Mouse (Mus musculus): Measurements from ENCODE around the gene Cct4. TPM values are rescaled to one million over a fixed set of nuclear protein-coding genes. Genes with fewer than 3 reads are reported as not detected.

The Cct4 gene
- polyA plus RNA-seq, 1 experiment from 2014 or later, result 204 TPM

DNA sequence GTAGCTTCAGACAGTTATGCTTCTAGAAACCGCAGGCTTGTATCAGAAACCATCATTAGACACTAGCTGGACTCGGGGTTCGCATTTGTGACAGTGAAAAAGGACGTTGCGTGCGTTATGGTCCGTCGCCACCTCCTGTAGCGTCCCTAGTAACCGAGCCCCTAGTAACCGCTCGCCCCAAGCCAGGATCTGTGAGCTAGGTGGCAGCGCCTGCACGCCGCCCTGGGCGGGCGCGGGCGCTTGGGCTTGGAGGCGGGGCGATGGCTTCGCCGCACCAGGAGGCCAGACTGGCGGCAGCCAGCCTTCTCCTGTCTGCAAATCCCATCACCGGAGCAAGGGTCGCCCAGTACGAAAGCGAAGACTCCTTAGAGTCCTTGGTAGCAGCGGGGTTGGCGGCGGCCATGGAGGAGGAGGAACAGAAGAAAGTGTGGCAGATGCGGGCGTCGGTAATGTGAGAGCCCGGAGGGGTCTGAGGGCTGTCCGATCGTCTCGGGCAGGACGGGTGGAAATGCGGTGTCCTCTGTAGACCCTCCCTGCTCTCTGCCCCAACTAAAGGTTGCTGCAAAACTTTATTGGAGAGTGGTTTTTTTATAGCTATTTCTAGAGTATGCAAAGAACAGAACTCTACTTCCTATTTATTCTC is 18.0 kb downstream of the Cct4 start:
- peaks cover 26% of the 10 kb centered on the region for H3K36me3 ChIP-seq
- ATAC-seq (ENCODE audit: extremely low read depth, insufficient number of reproducible peaks, low FRiP score, low TSS enrichment), result peak; percentile 86
- under 1% methylated on average over 40 of the region's 40 CpGs for WGBS
- H3K27ac ChIP-seq (replicated peaks), result peak overlapping the region; percentile 89
- H3K9ac ChIP-seq, result peak overlapping the region; percentile 90
- no peaks in the 10 kb centered on the region for H3K9me3 ChIP-seq
- H3K4me2 ChIP-seq, result peak overlapping the region; percentile 93
- peaks cover 12% of the 10 kb centered on the region for H3K4me1 ChIP-seq
- no peaks in the 10 kb centered on the region for H3K27me3 ChIP-seq (replicated peaks)
- H3K4me3 ChIP-seq, result peak overlapping the region; percentile 68

DNA sequence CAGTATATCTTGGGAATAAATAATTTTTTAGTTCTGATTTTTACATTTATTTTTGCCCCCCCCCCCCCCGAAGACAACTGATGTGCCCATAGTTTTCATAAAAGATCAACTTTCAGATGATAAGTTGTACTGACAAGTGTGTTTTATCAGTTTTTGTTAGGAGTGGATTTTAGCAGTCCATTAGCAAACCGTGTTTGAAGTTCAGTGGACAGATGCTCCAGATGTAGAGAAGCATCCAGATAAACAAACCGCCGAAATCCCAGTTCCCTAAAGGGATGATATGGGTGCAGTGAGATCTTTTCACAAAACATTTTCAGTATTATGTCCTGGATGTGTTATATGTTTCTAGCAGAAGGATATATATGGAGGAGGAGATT is 18.5 kb downstream of the Cct4 start:
- Histone ChIP-seq H3K4me1 (peaks cover 12% of the 10 kb centered on the region), H3K27me3 (replicated peaks) (no peaks in the 10 kb centered on the region), H3K27ac (replicated peaks) (peak overlapping the region; percentile 89), H3K9me3 (no peaks in the 10 kb centered on the region), H3K36me3 (peaks cover 21% of the 10 kb centered on the region), H3K9ac (peak overlapping the region; percentile 90), H3K4me2 (peak overlapping the region; percentile 93), H3K4me3 (peak overlapping the region; percentile 68)
- no peak for ATAC-seq (ENCODE audit: extremely low read depth, insufficient number of reproducible peaks, low FRiP score, low TSS enrichment)
- 25% methylated on average over 4 of the region's 4 CpGs for WGBS

DNA sequence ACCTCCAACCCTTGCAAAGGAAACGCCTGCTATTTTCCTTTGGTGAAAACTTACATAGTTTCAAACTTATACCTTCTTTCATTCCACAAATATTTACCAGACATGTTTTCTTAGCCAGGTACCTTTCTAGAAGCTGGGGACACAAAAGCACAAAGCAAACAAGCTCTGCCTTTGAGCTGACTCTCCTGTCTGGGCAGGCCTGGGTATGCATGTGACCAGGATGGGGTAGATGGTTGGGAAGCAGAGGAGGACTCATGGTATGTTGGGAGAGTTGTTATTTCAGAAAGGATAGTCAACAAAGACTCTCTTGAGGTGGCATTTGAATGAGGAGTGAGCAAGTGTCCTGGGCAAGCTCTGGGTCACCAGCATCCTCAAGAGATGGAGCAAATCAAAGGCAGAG is 22.8 kb downstream of the Cct4 start:
- Histone ChIP-seq H3K4me1 (peaks cover 4% of the 10 kb centered on the region), H3K27ac (replicated peaks) (no peak overlapping the region), H3K27me3 (replicated peaks) (no peaks in the 10 kb centered on the region), H3K4me2 (no peak overlapping the region), H3K4me3 (no peak overlapping the region), H3K36me3 (no peaks in the 10 kb centered on the region), H3K9me3 (no peaks in the 10 kb centered on the region), H3K9ac (no peak overlapping the region)
- 69% methylated on average over 1 of the region's 1 CpGs for WGBS
- no peak for ATAC-seq (ENCODE audit: extremely low read depth, insufficient number of reproducible peaks, low FRiP score, low TSS enrichment)

DNA sequence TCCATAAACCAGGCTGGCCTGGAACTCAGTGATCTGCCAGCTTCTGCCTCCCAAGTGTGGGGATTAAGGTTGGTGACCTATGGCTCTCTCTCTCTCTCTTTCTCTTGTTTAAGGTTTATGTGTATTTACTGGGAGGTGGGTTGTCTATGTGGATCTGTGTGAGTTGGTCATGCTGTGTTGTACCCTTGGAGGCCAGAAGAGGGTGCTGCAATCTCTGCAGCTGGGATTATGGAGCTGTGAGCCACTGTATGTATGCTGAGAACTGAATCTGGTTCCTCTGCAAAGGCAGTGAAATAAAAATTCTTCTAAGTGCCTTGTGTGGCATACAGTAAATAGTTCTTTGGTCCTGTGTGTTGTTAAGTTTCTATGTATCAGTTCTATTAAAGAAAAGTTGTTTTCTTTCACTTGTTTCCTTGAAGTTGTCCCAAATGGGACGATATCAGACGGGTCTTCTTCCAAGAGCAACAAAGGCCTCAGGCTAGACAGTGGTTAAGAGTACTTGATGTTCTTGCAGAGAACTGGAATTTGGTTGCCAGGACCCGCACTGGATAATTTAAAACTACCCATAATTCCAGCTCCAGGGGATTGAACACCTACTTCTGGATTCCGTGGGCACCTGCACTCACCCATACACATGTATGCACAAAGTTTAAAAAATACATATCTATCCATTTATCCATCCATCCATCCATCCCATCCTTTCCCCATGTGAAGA is 23.4 kb downstream of the Cct4 start:
- no peaks in the 10 kb centered on the region for H3K36me3 ChIP-seq
- H3K4me1 ChIP-seq, result peaks cover 3% of the 10 kb centered on the region
- H3K27me3 ChIP-seq (replicated peaks), result no peaks in the 10 kb centered on the region
- no peak overlapping the region for H3K4me2 ChIP-seq
- ATAC-seq (ENCODE audit: extremely low read depth, insufficient number of reproducible peaks, low FRiP score, low TSS enrichment), result no peak
- no peak overlapping the region for H3K27ac ChIP-seq (replicated peaks)
- 71% methylated on average over 4 of the region's 4 CpGs for WGBS
- no peak overlapping the region for H3K4me3 ChIP-seq
- no peak overlapping the region for H3K9ac ChIP-seq
- no peaks in the 10 kb centered on the region for H3K9me3 ChIP-seq

DNA sequence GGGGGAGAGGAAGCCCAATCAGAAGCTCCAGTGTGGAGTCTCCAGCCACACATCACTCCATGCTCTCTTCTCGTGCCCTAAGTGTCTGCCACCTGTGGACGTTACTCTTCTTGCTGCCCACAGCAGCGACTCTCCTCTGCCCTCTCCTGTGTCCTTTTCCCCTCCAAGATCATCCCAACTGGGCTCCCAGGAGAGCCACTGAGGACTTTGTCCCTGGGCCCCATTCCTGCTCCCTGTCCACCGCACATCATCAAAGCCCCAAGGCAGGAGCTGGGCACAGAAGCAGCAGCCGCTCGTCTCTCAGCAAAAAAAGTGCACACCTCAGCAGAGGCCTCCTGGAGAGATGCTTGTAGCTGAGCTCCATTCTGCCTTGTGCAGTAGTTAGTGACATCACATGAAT is 24.7 kb downstream of the Cct4 start:
- no peaks in the 10 kb centered on the region for H3K27me3 ChIP-seq (replicated peaks)
- no peak for ATAC-seq (ENCODE audit: extremely low read depth, insufficient number of reproducible peaks, low FRiP score, low TSS enrichment)
- H3K4me3 ChIP-seq, result no peak overlapping the region
- H3K4me2 ChIP-seq, result no peak overlapping the region
- H3K9ac ChIP-seq, result no peak overlapping the region
- no peak overlapping the region for H3K27ac ChIP-seq (replicated peaks)
- no peaks in the 10 kb centered on the region for H3K9me3 ChIP-seq
- 72% methylated on average over 6 of the region's 6 CpGs for WGBS
- H3K4me1 ChIP-seq, result no peaks in the 10 kb centered on the region
- no peaks in the 10 kb centered on the region for H3K36me3 ChIP-seq

DNA sequence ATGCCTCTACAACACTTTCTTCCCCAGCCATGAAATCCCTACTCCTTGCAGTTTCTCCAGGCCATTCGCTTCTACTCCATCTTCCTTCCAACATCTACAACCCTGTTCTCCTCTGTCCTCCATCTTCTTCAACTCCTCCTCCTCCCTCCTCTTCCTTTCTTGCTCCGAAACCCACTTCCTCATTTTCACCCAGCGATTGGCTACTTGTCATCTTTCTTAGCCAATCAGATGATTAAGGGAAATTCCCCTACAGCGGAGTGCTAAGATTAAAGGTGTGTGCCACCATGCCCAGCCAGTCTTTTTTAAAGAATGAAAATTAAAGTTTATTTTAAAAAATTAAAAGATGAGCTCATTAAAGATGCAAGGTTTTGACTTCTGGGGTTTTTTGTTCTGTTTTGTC is 27.6 kb downstream of the Cct4 start:
- H3K27me3 ChIP-seq (replicated peaks), result no peaks in the 10 kb centered on the region
- no peak overlapping the region for H3K4me2 ChIP-seq
- ATAC-seq (ENCODE audit: extremely low read depth, insufficient number of reproducible peaks, low FRiP score, low TSS enrichment), result no peak
- H3K4me1 ChIP-seq, result no peaks in the 10 kb centered on the region
- H3K9me3 ChIP-seq, result no peaks in the 10 kb centered on the region
- no peak overlapping the region for H3K9ac ChIP-seq
- H3K36me3 ChIP-seq, result no peaks in the 10 kb centered on the region
- 74% methylated on average over 4 of the region's 4 CpGs for WGBS
- H3K27ac ChIP-seq (replicated peaks), result no peak overlapping the region
- no peak overlapping the region for H3K4me3 ChIP-seq

DNA sequence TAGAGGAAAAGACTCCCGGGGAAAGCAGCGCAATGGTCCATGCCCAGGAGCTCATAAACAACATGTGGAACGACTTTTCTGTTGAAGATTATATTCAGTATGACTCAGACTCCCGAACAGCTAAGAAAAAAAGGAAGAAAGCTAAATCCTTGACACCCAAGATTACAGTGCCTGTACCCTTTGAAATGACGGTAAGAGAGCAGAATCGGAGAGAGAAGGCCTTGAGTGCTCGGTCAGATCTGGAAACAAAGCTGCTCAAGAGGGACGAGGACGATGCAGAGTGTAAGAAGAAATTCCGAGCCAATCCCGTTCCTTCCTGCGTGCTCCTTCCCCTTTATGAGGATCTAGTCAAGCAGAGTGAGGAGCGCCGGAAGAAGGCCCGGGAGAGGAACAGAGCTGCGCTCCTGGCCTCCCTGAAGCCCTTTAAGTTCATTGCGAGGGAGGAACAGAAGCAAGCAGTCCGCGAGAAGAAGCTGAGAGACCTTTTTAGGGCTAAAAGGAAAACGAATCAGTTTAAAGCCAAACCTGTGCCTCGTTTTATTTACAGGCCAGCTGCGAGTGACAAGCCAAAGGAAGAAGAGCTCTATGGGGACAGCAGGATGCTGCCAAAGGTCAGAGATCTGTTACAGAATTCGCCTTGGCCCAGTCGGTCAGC is 29.9 kb downstream of the Cct4 start:
- Histone ChIP-seq H3K27me3 (replicated peaks) (no peaks in the 10 kb centered on the region), H3K9me3 (no peaks in the 10 kb centered on the region), H3K36me3 (no peaks in the 10 kb centered on the region), H3K4me3 (no peak overlapping the region), H3K9ac (no peak overlapping the region), H3K4me1 (no peaks in the 10 kb centered on the region), H3K27ac (replicated peaks) (no peak overlapping the region), H3K4me2 (no peak overlapping the region)
- ATAC-seq (ENCODE audit: extremely low read depth, insufficient number of reproducible peaks, low FRiP score, low TSS enrichment), result no peak
- WGBS, result 63% methylated on average over 24 of the region's 24 CpGs

DNA sequence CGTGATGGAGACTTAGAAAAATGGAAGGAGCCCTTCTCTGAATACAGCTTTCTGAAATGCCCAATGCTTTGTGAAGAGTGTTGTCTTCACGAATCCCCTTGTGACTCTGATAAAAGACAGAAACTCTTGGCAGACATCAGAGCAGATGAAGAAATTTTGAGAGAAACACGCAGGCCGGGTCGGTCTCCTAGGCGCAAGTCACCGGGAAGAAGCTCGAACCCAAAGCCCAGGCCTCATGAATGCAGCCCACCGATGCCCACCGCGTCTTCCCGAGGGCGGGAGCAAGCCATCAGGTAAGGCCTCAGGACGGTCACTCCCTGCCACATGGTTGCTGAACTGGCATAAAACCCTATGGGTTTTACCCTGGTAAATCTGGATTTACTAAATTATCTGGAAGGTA is 30.5 kb downstream of the Cct4 start:
- Histone ChIP-seq H3K36me3 (no peaks in the 10 kb centered on the region), H3K27ac (replicated peaks) (no peak overlapping the region), H3K9ac (no peak overlapping the region), H3K4me2 (no peak overlapping the region), H3K9me3 (no peaks in the 10 kb centered on the region), H3K4me3 (no peak overlapping the region), H3K4me1 (no peaks in the 10 kb centered on the region), H3K27me3 (replicated peaks) (no peaks in the 10 kb centered on the region)
- no peak for ATAC-seq (ENCODE audit: extremely low read depth, insufficient number of reproducible peaks, low FRiP score, low TSS enrichment)
- 87% methylated on average over 14 of the region's 14 CpGs for WGBS

DNA sequence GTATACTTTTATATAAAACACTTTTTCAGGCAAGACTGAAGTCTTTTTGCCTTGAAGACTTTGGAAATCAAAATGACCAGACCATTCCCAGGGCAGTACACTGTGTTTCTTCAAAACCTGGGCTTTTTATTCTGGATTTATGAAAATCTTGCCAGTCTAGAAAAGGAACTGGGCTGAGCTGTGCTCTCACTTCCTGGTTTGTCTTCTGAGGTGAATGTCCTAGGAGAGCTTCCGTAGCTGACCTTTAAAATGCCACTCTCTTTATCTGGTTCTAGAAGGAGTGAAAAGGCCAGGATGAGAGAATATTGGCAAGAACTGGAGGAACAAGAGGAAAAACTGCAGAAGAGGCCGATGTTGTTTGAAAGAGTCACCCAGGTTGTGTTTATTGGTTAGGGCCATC is 32.8 kb downstream of the Cct4 start:
- H3K9me3 ChIP-seq, result no peaks in the 10 kb centered on the region
- no peak for ATAC-seq (ENCODE audit: extremely low read depth, insufficient number of reproducible peaks, low FRiP score, low TSS enrichment)
- no peaks in the 10 kb centered on the region for H3K27me3 ChIP-seq (replicated peaks)
- no peaks in the 10 kb centered on the region for H3K36me3 ChIP-seq
- no peaks in the 10 kb centered on the region for H3K4me1 ChIP-seq
- 78% methylated on average over 2 of the region's 2 CpGs for WGBS
- H3K4me2 ChIP-seq, result no peak overlapping the region
- H3K4me3 ChIP-seq, result no peak overlapping the region
- no peak overlapping the region for H3K9ac ChIP-seq
- H3K27ac ChIP-seq (replicated peaks), result no peak overlapping the region

DNA sequence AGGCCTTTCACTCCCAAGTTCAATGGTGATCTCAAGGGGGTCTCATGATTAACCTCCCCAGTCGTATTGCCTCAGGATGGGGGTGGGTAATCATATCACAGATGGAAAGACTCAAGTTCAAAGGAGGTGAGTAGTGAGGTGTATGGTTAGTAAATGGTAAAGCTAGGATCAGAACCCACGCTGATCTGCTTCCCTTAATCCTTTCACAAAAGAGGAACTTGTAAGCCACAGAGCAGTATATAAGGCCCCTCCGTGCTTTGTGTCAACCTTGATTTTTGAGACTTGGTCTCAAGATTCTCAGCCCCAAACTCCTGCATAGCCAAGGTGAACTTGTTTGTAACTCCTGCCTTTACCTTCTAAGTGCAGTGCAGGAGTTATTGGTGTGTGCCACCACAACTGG is 33.9 kb downstream of the Cct4 start:
- Histone ChIP-seq H3K4me2 (no peak overlapping the region), H3K9me3 (no peaks in the 10 kb centered on the region), H3K4me3 (no peak overlapping the region), H3K27me3 (replicated peaks) (no peaks in the 10 kb centered on the region), H3K4me1 (0 out of 2 replicates have a peak, but pooled peaks cover 5% of the 10 kb centered on the region), H3K27ac (replicated peaks) (no peak overlapping the region), H3K9ac (no peak overlapping the region), H3K36me3 (no peaks in the 10 kb centered on the region)
- 72% methylated on average over 3 of the region's 3 CpGs for WGBS
- ATAC-seq (ENCODE audit: extremely low read depth, insufficient number of reproducible peaks, low FRiP score, low TSS enrichment), result no peak

DNA sequence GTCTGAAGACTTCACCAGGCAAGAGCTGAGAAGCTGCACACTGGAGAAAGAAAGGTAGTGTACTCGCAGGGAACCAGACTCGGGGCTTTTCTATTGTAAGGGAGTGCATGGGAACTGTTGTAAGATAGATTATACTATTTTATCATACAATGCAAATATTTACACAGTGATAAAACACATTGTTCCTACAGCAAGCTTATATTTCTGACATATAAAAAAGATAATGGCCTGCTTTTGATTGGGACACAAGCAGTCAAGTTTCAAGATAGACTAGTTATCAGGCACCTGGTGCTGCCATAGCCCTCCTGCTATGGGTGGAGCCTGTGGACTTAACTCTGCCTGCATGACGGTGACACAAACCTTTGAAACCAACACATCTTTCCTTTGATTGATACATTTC is 38.6 kb downstream of the Cct4 start:
- Histone ChIP-seq H3K4me3 (no peak overlapping the region), H3K36me3 (no peaks in the 10 kb centered on the region), H3K9ac (no peak overlapping the region), H3K4me2 (no peak overlapping the region), H3K9me3 (no peaks in the 10 kb centered on the region), H3K4me1 (0 out of 2 replicates have a peak, but pooled peaks cover 5% of the 10 kb centered on the region), H3K27me3 (replicated peaks) (no peaks in the 10 kb centered on the region), H3K27ac (replicated peaks) (no peak overlapping the region)
- 46% methylated on average over 3 of the region's 3 CpGs for WGBS
- no peak for ATAC-seq (ENCODE audit: extremely low read depth, insufficient number of reproducible peaks, low FRiP score, low TSS enrichment)

Measured in heart, embryonic 13.5 days (tissue).